Mouse (Mus musculus) cortical plate, adult 2 months (tissue): ENCODE data around the gene Kif22. TPM values are rescaled to one million over a fixed set of nuclear protein-coding genes. Genes with fewer than 3 reads are reported as not detected.

ENCODE experiments used
- H3K27ac ChIP-seq: fragments of 200-500 bp; 2 replicates; pipeline ENCODE4 v1.5.1; 2012; ENCODE audit warnings: low read length, control low read depth, inconsistent platforms; ENCODE audit not compliant: insufficient read depth
- H3K4me1 ChIP-seq: fragments of 200-500 bp; 2 replicates; pipeline ENCODE4 v1.6.1; 2011; ENCODE audit warnings: low read length; ENCODE audit not compliant: control insufficient read depth, insufficient read depth
- H3K4me3 ChIP-seq: fragments of 200-500 bp; 2 replicates; pipeline ENCODE4 v1.5.1; 2011; ENCODE audit warnings: mild to moderate bottlenecking, low read length, control low read depth; ENCODE audit not compliant: insufficient read depth
- CTCF ChIP-seq: fragments of 200-500 bp; IDR thresholded peaks from 2 replicates; pipeline ENCODE4 v1.5.1; 2011; ENCODE audit warnings: mild to moderate bottlenecking, control low read depth, low read length; ENCODE audit not compliant: insufficient read depth; ENCODE audit errors: extremely low read depth
- POLR2A ChIP-seq: fragments of 200-500 bp; IDR thresholded peaks from 2 replicates; pipeline ENCODE4 v1.6.1; 2011; ENCODE audit warnings: mild to moderate bottlenecking, low read length, control low read depth; ENCODE audit not compliant: insufficient read depth; ENCODE audit errors: extremely low read depth
- polyA plus RNA-seq: library from polyadenylated mRNA; depleted of rRNA; stranded (reverse); fragments of >200 nt; gene quantifications from 2 replicates; pipeline ENCODE4 v1.2.3, GENCODE M21; 2012

Kif22 gene
- polyA plus RNA-seq, 1 experiment = 8.6 TPM

- no peak overlapping the region for H3K4me3 ChIP-seq
These were observed 11.0 kb downstream of the Kif22 start for GRCm38 (mm10) chr7:127031244-127031643.

GRCm38 (mm10) chr7:127030172-127030571 lies 12.1 kb downstream of the Kif22 start:
- H3K4me1 ChIP-seq = no peaks in the 10 kb centered on the region; the same call in 1 of the 2 replicates
- no peak overlapping the region for H3K4me3 ChIP-seq
- TF ChIP-seq POLR2A (no peak), CTCF (no peak)
- H3K27ac ChIP-seq = no peak overlapping the region

More at GRCm38 (mm10) chr7:127031244-127031643, 11.0 kb downstream of the Kif22 start:
- TF ChIP-seq CTCF (no peak), POLR2A (no peak)
- no peaks in the 10 kb centered on the region; the same call in 1 of the 2 replicates for H3K4me1 ChIP-seq
- no peak overlapping the region for H3K27ac ChIP-seq

- no peak for TF ChIP-seq POLR2A
- H3K4me1 ChIP-seq = peaks cover 8% of the 10 kb centered on the region
- peak overlapping the region; percentile 60 for H3K4me3 ChIP-seq
- H3K27ac ChIP-seq = peak overlapping the region; percentile 88
These were observed 14.4 kb downstream of the Kif22 start for GRCm38 (mm10) chr7:127027885-127028284.

- Histone ChIP-seq H3K4me3 (peak within 1 kb of the TSS; percentile 60), H3K4me1 (peaks cover 8% of the 10 kb centered on the region), H3K27ac (peak within 1 kb of the TSS; percentile 99)
- TF ChIP-seq CTCF (no peak), POLR2A (peak; percentile 77; the same call in 1 of the 2 replicates)
These were observed 15.1 kb downstream of the Kif22 start, which contains the start of gene Maz for GRCm38 (mm10) chr7:127026984-127027726. Maz (minus strand) TSS chr7:127027037.

GRCm38 (mm10) chr7:127026616-127026983 lies 15.7 kb downstream of the Kif22 start:
- peak overlapping the region; percentile 60 for H3K4me3 ChIP-seq
- TF ChIP-seq POLR2A = no peak
- TF ChIP-seq CTCF = no peak
- H3K27ac ChIP-seq = no peak overlapping the region
- peaks cover 10% of the 10 kb centered on the region for H3K4me1 ChIP-seq

- Histone ChIP-seq H3K4me1 (peaks cover 11% of the 10 kb centered on the region), H3K27ac (peak overlapping the region; percentile 99), H3K4me3 (peak overlapping the region; percentile 43)
- TF ChIP-seq CTCF (no peak), POLR2A (no peak)
These were observed 16.1 kb downstream of the Kif22 start for GRCm38 (mm10) chr7:127026161-127026600.

GRCm38 (mm10) chr7:127025556-127026160 lies 16.6 kb downstream of the Kif22 start:
- TF ChIP-seq CTCF = no peak
- no peak for TF ChIP-seq POLR2A
- Histone ChIP-seq H3K27ac (peak overlapping the region; percentile 99), H3K4me1 (peaks cover 11% of the 10 kb centered on the region), H3K4me3 (peak overlapping the region; percentile 43)

GRCm38 (mm10) chr7:127024755-127025555 lies 17.3 kb downstream of the Kif22 start:
- Histone ChIP-seq H3K27ac (peak overlapping the region; percentile 99), H3K4me1 (peaks cover 11% of the 10 kb centered on the region), H3K4me3 (peak overlapping the region; percentile 43)
- TF ChIP-seq POLR2A (peak; percentile 62), CTCF (peak; percentile 30; the same call in 1 of the 2 replicates)
